8 mouse cellular contexts compared by ENCODE assay signal in the genomic region with DNA sequence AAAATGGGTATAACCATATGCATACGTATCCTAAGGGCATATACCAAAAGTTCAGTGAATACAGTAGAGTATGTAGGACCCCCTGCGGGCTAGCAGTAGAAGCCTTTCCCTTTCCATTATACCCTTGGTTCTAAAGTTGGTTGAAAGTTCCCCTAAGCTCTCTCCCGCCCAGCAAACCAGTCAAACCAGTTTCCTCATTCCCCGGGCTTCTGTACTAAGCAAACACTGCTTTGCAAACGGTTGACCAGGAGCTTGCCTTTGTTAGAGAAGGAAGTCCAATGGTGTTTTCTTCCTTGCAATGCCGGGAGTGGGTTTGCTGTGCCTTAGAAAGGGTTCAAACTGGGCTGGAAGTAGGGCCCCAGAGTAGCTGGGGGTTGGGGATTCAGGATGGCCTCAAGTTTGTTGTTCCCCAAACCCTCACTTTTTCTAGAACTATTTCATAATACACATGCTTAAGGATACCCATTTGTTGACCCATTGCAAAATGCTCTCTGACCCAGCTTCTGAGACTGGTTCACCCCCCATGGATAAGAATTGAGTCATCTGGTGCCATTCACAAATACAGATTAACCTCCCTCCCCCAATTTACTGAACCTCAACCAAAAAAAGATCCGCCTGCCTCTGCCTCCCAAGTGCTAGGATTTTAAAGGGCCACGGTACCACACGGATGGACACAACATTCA. TPM values are rescaled to one million over a fixed set of nuclear protein-coding genes. Genes with fewer than 3 reads are reported as not detected.
DNase-seq lines count a peak whose midpoint lies in the region.

No protein-coding gene starts in this region.

- DNase-seq in NIH3T3 (ENCODE audit: low read depth), result peak; percentile 34
- peak; percentile 86 for DNase-seq in gonadal fat pad, adult 2 months (ENCODE audit: low read depth)
- DNase-seq in kidney, postnatal 25 days, result peak; percentile 53 to 66
- peak; percentile 57 to 61 for DNase-seq in lung, postnatal 4 days
- no peak for DNase-seq in cerebellum, adult 9-10 months
- no peak for DNase-seq in spleen, postnatal 4 days (ENCODE audit: low spot score in 2 of 2)
- DNase-seq in left cerebral cortex, adult 11 months (ENCODE audit: low spot score), result no peak
- no peak for DNase-seq in layer of hippocampus, adult 9-11 months

RNA-seq across cellular contexts. Expression of a gene that starts 7.9 kb away (rescaled TPM):
- 48.3 and 80.3 TPM in 2 replicates for polyA plus RNA-seq in gonadal fat pad, adult 2 months (2012; rRNA removed)

RNA-seq across cellular contexts. Expression of a gene that starts 37.8 kb away (rescaled TPM):
- 51.3 and 132 TPM in 2 replicates for polyA plus RNA-seq in gonadal fat pad, adult 2 months (2012; rRNA removed)

Comparison
In these comparisons a context has a peak if more than half of its experiments do, and no peak if none do; other contexts are left out.
1. DNase-seq: peak in NIH3T3 (single experiment), gonadal fat pad, adult 2 months (single experiment), kidney, postnatal 25 days (2 of 2) and lung, postnatal 4 days (2 of 2); none in cerebellum, adult 9-10 months (single experiment), spleen, postnatal 4 days (0 of 2), left cerebral cortex, adult 11 months (single experiment) and layer of hippocampus, adult 9-11 months (single experiment).